Mouse (Mus musculus) heart, embryonic 16.5 days (tissue): ENCODE results near the gene Stx18. TPM values are rescaled to one million over a fixed set of nuclear protein-coding genes. Genes with fewer than 3 reads are reported as not detected.

Source experiments
- ATAC-seq: fragments of 200-750 bp; cut with Nextera tagmentation; replicated peaks from 2 replicates; pipeline ENCODE4 v1.8.0; 2017; ENCODE audit warnings: moderate number of reproducible peaks; ENCODE audit not compliant: insufficient read depth, low FRiP score; ENCODE audit errors: extremely low read depth
- H3K27ac ChIP-seq: fragments of 300-500 bp; sonication (generic); 2 replicates; pipeline ENCODE4 v1.5.1; 2014; ENCODE audit warnings: mild to moderate bottlenecking, low read length, control low read depth, moderate library complexity
- H3K27me3 ChIP-seq: fragments of 300-500 bp; sonication (generic); 2 replicates; pipeline ENCODE4 v1.6.1; 2014; ENCODE audit warnings: low read length, mixed read lengths; ENCODE audit not compliant: control insufficient read depth, insufficient read depth
- H3K36me3 ChIP-seq: fragments of 300-500 bp; sonication (generic); 2 replicates; pipeline ENCODE4 v1.6.1; 2014; ENCODE audit not compliant: control insufficient read depth, insufficient read depth
- H3K4me1 ChIP-seq: fragments of 300-500 bp; sonication (generic); 2 replicates; pipeline ENCODE4 v1.6.1; 2014; ENCODE audit warnings: low read length, mixed read lengths; ENCODE audit not compliant: control insufficient read depth, insufficient read depth
- H3K4me2 ChIP-seq: fragments of 300-500 bp; sonication (generic); 2 replicates; pipeline ENCODE4 v1.6.1; 2014; ENCODE audit warnings: low read depth, mild to moderate bottlenecking, control low read depth, low read length
- H3K4me3 ChIP-seq: fragments of 300-500 bp; sonication (generic); 2 replicates; pipeline ENCODE4 v1.5.1; 2014; ENCODE audit warnings: mild to moderate bottlenecking, control low read depth, low read length
- H3K9ac ChIP-seq: fragments of 300-500 bp; sonication (generic); 2 replicates; pipeline ENCODE4 v1.6.1; 2014; ENCODE audit warnings: low read length, control low read depth
- H3K9me3 ChIP-seq: fragments of 300-500 bp; sonication (generic); replicated peaks from 2 replicates; pipeline ENCODE4 v1.6.1; 2016; ENCODE audit warnings: low read length; ENCODE audit not compliant: control insufficient read depth
- WGBS: fragments of 180-500 bp; shearing (Covaris S2); extraction: QIAGEN DNeasy Blood & Tissue Kit; methylation state at CpG from one replicate; pipeline ENCODE4 v1.1.7; 2014; 5-methylcytosine and 5-hydroxymethylcytosine counted together
- polyA plus RNA-seq: library from polyadenylated mRNA; unstranded; fragments of >200 nt; fragmentation: Nextera tagmentation; extraction: Ambion mirVana; gene quantifications from 2 replicates; pipeline ENCODE4 v1.2.1, GENCODE M21; 2015

The Stx18 gene
- polyA plus RNA-seq, 1 experiment from 2014 or later = 30.3 TPM

DNA sequence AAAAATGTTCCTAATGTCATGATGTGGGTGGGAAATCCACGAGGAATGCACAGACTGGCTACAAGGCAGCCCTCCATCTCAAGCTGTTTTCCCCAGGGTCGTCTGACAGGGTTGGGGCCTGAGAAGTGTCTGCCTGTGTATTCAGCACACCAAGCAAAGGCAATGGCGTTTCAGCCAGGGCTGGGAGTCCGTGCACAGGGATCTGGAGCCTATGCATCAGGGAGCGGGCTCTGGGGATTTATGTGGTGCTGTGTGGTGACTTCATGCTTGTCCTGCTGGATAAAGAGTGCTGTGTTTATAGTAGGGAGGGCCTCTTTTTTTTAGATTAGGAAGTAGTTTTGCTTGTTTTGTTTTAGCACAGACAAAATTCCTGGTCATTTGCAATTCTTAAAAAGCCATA, 26.2 kb downstream of the Stx18 start:
- WGBS = 44% methylated on average over 5 of the region's 5 CpGs
- H3K4me1 ChIP-seq = no peaks in the 10 kb centered on the region
- no peaks in the 10 kb centered on the region for H3K27me3 ChIP-seq
- H3K4me2 ChIP-seq = no peak overlapping the region
- H3K4me3 ChIP-seq = no peak overlapping the region
- H3K9me3 ChIP-seq = no peaks in the 10 kb centered on the region
- no peaks in the 10 kb centered on the region for H3K36me3 ChIP-seq
- H3K9ac ChIP-seq = no peak overlapping the region
- no peak for ATAC-seq
- no peak overlapping the region for H3K27ac ChIP-seq

DNA sequence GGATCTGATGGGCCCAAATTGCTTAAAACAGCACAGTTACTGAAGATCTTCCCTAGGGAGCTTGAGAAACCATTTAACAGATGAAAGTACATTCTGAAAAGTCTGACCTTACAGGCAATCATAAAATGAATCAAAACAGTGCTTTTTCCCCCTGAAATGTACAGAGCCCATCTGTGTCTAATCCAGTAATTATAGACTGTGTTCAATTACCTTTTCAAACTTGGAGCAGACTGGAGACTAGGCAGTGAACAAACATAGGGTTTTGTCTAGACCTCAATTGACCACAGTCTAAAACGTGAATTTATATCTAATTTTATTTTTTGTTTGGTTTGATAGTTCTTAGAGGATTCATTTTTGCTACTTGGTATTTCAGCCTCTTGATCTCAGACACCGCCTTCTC, 26.9 kb downstream of the Stx18 start:
- Histone ChIP-seq H3K9me3 (no peaks in the 10 kb centered on the region), H3K4me2 (no peak overlapping the region), H3K4me3 (no peak overlapping the region), H3K36me3 (no peaks in the 10 kb centered on the region), H3K9ac (no peak overlapping the region), H3K27me3 (no peaks in the 10 kb centered on the region), H3K4me1 (no peaks in the 10 kb centered on the region), H3K27ac (no peak overlapping the region)
- 79% methylated on average over 2 of the region's 2 CpGs for WGBS
- no peak for ATAC-seq

DNA sequence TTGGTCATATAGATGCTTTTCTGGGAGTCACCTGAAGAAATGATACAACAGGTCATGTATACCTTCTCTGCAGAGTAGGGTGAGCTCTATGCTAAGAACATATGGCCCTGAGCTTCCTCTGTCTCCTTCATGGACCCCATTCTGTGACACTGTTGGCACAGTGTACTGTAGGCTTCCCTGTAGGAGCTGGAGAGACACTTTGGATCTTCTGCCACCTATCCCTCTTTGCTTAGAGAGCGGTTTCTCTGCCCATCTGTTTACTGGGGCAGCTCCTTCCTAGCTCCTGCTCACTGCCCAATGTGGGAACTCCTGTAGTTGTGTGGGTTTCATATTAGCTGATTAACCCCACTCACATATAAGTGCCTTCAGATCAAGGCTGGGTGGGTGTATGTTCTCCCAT, 28.1 kb downstream of the Stx18 start:
- Histone ChIP-seq H3K4me1 (no peaks in the 10 kb centered on the region), H3K9ac (no peak overlapping the region), H3K4me2 (no peak overlapping the region), H3K27me3 (no peaks in the 10 kb centered on the region), H3K4me3 (no peak overlapping the region), H3K36me3 (no peaks in the 10 kb centered on the region), H3K9me3 (no peaks in the 10 kb centered on the region), H3K27ac (no peak overlapping the region)
- no peak for ATAC-seq
- 92% methylated on average over 1 of the region's 1 CpGs for WGBS

DNA sequence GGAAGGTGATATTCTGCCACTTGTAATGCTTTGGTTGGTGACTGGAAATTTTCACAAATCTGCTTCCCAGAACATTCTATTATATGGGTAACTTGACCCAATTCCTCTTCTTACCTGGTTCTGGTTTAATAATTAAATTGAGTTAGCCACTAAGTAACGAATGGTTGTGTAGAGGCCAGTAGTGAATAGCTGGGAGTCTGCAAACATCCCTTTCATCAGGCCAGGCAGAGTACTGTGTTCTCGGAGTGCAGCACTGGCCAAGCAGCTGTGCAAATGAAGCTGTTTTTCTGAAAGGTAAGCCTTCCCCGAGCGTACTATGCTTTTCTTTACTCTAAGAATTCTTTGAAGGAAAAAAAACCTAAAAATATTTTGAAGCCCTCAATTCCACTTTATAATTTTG, 37.8 kb downstream of the Stx18 start:
- Histone ChIP-seq H3K4me1 (no peaks in the 10 kb centered on the region), H3K9ac (no peak overlapping the region), H3K4me3 (no peak overlapping the region), H3K27me3 (no peaks in the 10 kb centered on the region), H3K36me3 (no peaks in the 10 kb centered on the region), H3K27ac (no peak overlapping the region), H3K9me3 (no peaks in the 10 kb centered on the region), H3K4me2 (no peak overlapping the region)
- 72% methylated on average over 4 of the region's 4 CpGs for WGBS
- no peak for ATAC-seq

DNA sequence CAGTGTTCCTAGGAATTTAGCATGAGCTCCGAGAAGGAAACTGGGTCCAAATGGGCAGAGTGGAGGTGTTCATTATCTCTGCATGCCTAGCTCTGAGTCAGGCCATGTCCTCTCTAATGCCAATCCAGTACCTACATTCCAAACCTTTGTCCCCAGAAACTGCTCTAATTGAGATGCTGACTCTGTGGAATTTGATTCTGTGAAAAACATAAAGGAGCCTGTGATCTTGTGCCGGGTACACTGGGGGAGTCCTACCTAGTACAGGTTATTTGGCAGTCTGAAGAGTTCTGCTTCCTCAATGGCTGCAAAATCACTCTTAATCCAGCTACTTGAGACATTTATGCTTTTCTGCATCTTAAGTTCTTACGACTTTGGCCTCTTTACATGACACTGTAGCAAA, 40.0 kb downstream of the Stx18 start:
- Histone ChIP-seq H3K4me2 (no peak overlapping the region), H3K9me3 (no peaks in the 10 kb centered on the region), H3K36me3 (no peaks in the 10 kb centered on the region), H3K27ac (no peak overlapping the region), H3K27me3 (no peaks in the 10 kb centered on the region), H3K4me1 (no peaks in the 10 kb centered on the region), H3K4me3 (no peak overlapping the region), H3K9ac (no peak overlapping the region)
- WGBS = 83% methylated on average over 3 of the region's 3 CpGs
- ATAC-seq = no peak

DNA sequence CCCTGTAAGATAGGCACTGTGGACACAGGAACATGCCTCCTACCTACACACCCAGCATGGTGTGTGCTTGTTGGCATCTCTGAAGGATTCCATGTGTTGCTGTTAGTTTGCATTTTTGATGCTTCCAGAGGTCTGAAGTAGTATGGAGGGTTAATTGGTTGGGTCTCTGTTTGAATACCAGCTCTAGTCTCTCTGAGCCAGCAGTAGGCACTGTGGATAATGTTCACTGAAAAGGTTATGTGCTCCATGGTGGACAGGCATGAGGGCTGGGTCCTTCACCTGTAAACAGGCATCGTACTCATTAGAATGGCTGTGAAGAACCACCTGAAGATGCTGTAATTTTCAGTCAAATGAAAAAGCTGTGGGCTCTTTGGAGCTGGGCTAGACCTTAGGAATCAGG, 41.9 kb downstream of the Stx18 start:
- Histone ChIP-seq H3K4me3 (no peak overlapping the region), H3K27me3 (no peaks in the 10 kb centered on the region), H3K4me2 (no peak overlapping the region), H3K9ac (no peak overlapping the region), H3K36me3 (no peaks in the 10 kb centered on the region), H3K9me3 (no peaks in the 10 kb centered on the region), H3K4me1 (no peaks in the 10 kb centered on the region), H3K27ac (no peak overlapping the region)
- ATAC-seq = no peak
- WGBS = 88% methylated on average over 1 of the region's 1 CpGs

DNA sequence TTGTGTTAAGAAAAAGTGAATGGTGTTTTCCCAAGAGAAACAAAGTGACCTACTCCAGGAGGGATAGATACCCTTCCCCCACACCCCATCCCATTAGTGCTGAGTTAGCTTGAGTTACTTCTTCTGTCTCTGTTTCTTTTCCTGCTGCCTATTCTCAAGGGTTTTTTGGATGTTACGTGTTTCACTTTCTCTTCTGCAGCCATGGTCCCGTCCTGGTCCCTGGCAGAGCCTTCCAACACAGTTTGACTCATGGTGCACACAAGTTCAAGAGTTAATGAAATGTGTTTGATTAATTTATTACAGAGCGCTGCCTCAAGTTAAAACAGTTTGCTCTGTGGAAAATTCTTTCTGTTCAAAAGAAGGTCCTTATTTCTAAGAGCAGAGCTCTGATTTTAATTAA, 44.0 kb downstream of the Stx18 start:
- H3K36me3 ChIP-seq = no peaks in the 10 kb centered on the region
- no peak overlapping the region for H3K4me2 ChIP-seq
- 76% methylated on average over 3 of the region's 3 CpGs for whole genome bisulfite sequencing
- H3K4me3 ChIP-seq = no peak overlapping the region
- ATAC-seq = no peak
- no peaks in the 10 kb centered on the region for H3K4me1 ChIP-seq
- H3K27ac ChIP-seq = no peak overlapping the region
- H3K27me3 ChIP-seq = no peaks in the 10 kb centered on the region
- H3K9me3 ChIP-seq = no peaks in the 10 kb centered on the region
- no peak overlapping the region for H3K9ac ChIP-seq

DNA sequence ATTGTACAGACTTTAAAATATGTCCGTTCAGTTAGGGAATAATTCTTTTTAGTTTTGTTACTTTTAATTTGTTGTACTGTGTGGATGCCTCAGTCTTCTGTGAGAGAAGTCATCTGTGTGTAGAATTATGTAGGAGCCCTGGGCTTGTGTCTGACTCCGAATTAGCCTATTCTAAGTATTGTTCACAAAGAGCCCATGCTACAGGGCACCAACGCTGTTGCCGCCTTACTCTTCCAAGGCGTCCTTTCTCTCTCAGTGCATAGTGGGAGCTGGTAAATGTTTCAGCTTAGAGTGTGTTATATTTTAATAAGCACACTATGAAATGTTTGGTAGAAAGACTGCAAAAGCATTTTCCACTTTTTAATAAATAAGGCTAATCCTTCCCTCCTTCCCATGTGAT, 44.8 kb downstream of the Stx18 start:
- Histone ChIP-seq H3K4me2 (no peak overlapping the region), H3K36me3 (no peaks in the 10 kb centered on the region), H3K9ac (no peak overlapping the region), H3K9me3 (no peaks in the 10 kb centered on the region), H3K4me1 (no peaks in the 10 kb centered on the region), H3K27ac (no peak overlapping the region), H3K4me3 (no peak overlapping the region), H3K27me3 (no peaks in the 10 kb centered on the region)
- ATAC-seq = no peak
- 83% methylated on average over 5 of the region's 5 CpGs for WGBS

DNA sequence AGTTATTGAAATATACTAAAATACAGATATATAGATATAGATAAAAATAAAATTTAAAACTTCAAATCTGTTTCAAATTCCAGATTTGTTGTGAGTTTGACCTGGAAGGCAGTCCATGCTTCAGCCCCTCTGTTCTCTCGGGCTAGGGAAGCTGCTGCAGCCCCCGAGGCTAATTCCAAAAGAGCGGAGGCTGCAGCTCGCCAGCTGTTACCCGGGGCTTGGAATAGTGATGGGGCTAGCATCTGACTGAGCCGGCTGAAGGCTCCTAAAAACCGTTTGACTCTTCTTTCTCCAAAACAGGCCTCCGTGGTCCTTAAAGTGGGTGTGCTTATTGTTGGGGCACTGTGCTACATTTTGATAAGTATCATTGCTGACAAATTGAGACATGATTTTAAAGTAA, 46.1 kb downstream of the Stx18 start:
- Histone ChIP-seq H3K9me3 (no peaks in the 10 kb centered on the region), H3K4me1 (no peaks in the 10 kb centered on the region), H3K4me2 (no peak overlapping the region), H3K27ac (no peak overlapping the region), H3K27me3 (no peaks in the 10 kb centered on the region), H3K4me3 (no peak overlapping the region), H3K9ac (no peak overlapping the region), H3K36me3 (no peaks in the 10 kb centered on the region)
- 58% methylated on average over 8 of the region's 8 CpGs for WGBS
- ATAC-seq = no peak
